Mouse (Mus musculus) hindbrain, embryonic 12.5 days (tissue): ENCODE results near the gene Draxin. TPM values are rescaled to one million over a fixed set of nuclear protein-coding genes. Genes with fewer than 3 reads are reported as not detected.
"Not testable (repeated sequence)": the region's sequence is repeated elsewhere in the genome, so short reads cannot be mapped to it uniquely, and the experiment has no call there.

ENCODE experiments used
- ATAC-seq: fragments of 200-750 bp; cut with Nextera tagmentation; 2 replicates; pipeline ENCODE4 v1.8.0; 2017; ENCODE audit warnings: moderate TSS enrichment; ENCODE audit not compliant: low FRiP score
- H3K27ac ChIP-seq: fragments of 300-500 bp; sonication (generic); 2 replicates; pipeline ENCODE4 v1.5.1; 2016; ENCODE audit warnings: mild to moderate bottlenecking
- H3K27me3 ChIP-seq: fragments of 300-500 bp; sonication (generic); 2 replicates; pipeline ENCODE4 v1.6.1; 2016; ENCODE audit warnings: mild to moderate bottlenecking
- H3K36me3 ChIP-seq: fragments of 300-500 bp; sonication (generic); 2 replicates; pipeline ENCODE4 v1.6.1; 2016; ENCODE audit warnings: mild to moderate bottlenecking
- H3K4me1 ChIP-seq: fragments of 300-500 bp; sonication (generic); 2 replicates; pipeline ENCODE4 v1.6.1; 2016
- H3K4me2 ChIP-seq: fragments of 300-500 bp; sonication (generic); replicated peaks from 2 replicates; pipeline ENCODE4 v1.6.1; 2016; ENCODE audit warnings: mild to moderate bottlenecking
- H3K4me3 ChIP-seq: fragments of 300-500 bp; sonication (generic); 2 replicates; pipeline ENCODE4 v1.5.1; 2016; ENCODE audit warnings: mild to moderate bottlenecking
- H3K9ac ChIP-seq: fragments of 300-500 bp; sonication (generic); 2 replicates; pipeline ENCODE4 v1.6.1; 2016; ENCODE audit warnings: mild to moderate bottlenecking, moderate library complexity
- H3K9me3 ChIP-seq: fragments of 300-500 bp; sonication (generic); replicated peaks from 2 replicates; pipeline ENCODE4 v1.6.1; 2016; ENCODE audit warnings: mild to moderate bottlenecking
- WGBS: fragments of 180-500 bp; shearing (Covaris S2); methylation state at CpG from one replicate; pipeline ENCODE4 v1.1.7; 2016; 5-methylcytosine and 5-hydroxymethylcytosine counted together
- polyA plus RNA-seq: library from polyadenylated mRNA; unstranded; fragments of >200 nt; fragmentation: Nextera tagmentation; extraction: Ambion mirVana; gene quantifications from 2 replicates; pipeline ENCODE4 v1.2.1, GENCODE M21; 2016

Draxin gene
- polyA plus RNA-seq = 11.6 and 12.8 TPM in 2 replicates

GRCm38 (mm10) chr4:148130561-148131413, at the start of gene Draxin:
Gene Draxin (minus strand): TSS chr4:148130698.
- peaks cover 16% of the 10 kb centered on the region for H3K27me3 ChIP-seq
- no peaks in the 10 kb centered on the region for H3K9me3 ChIP-seq
- H3K27ac ChIP-seq = peak within 1 kb of the TSS; percentile 99
- H3K36me3 ChIP-seq = no peaks in the 10 kb centered on the region
- peak within 1 kb of the TSS; percentile 98 for H3K9ac ChIP-seq
- peak within 1 kb of the TSS; percentile 80 for H3K4me2 ChIP-seq
- WGBS = under 1% methylated on average over 72 of the region's 87 CpGs
- peak within 1 kb of the TSS; percentile 81 for H3K4me3 ChIP-seq
- peaks cover 53% of the 10 kb centered on the region for H3K4me1 ChIP-seq
- ATAC-seq = peak; percentile 86

- Histone ChIP-seq H3K9me3 (no peaks in the 10 kb centered on the region), H3K4me1 (peaks cover 26% of the 10 kb centered on the region), H3K9ac (no peak overlapping the region), H3K27me3 (peaks cover 43% of the 10 kb centered on the region), H3K36me3 (no peaks in the 10 kb centered on the region), H3K4me3 (no peak overlapping the region), H3K27ac (no peak overlapping the region; the same call in 1 of the 2 replicates), H3K4me2 (no peak overlapping the region)
- no peak for ATAC-seq
These were observed 47.2 kb upstream of the Draxin start for GRCm38 (mm10) chr4:148177716-148178115.

GRCm38 (mm10) chr4:148176603-148177002, 46.1 kb upstream of the Draxin start:
- not testable (repeated sequence) for H3K4me2 ChIP-seq, H3K4me3 ChIP-seq
- peaks cover 50% of the 10 kb centered on the region for H3K27me3 ChIP-seq

DNA sequence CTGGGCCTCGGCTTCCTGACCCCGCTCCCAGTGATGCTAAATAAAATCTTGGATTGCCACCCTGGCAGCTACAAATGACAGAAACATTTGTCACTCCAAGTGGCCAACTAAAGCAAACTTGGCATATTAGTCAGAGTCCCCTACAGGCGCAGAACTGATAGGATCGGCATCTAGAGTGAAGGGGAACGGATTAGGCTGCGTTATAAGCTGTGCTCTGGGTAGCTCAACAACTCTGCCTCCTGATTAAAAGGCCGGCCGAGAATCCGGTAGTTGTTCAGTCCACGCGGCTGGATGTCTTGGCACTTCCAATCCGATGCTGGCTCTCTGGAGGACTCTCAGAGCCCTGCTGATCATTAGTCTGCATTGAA, 44.0 kb upstream of the Draxin start:
- Histone ChIP-seq H3K27ac (peak overlapping the region; percentile 79), H3K27me3 (peaks cover 65% of the 10 kb centered on the region), H3K9ac (no peak overlapping the region), H3K4me3 (no peak overlapping the region), H3K36me3 (no peaks in the 10 kb centered on the region), H3K4me2 (peak overlapping the region; percentile 44), H3K4me1 (peaks cover 22% of the 10 kb centered on the region), H3K9me3 (no peaks in the 10 kb centered on the region)
- 12% methylated on average over 12 of the region's 12 CpGs for WGBS
- no peak for ATAC-seq

More at GRCm38 (mm10) chr4:148176603-148177002, 46.1 kb upstream of the Draxin start:
- WGBS = 71% methylated on average over 5 of the region's 6 CpGs
- H3K4me1 ChIP-seq = peaks cover 22% of the 10 kb centered on the region
- not testable (repeated sequence) for H3K36me3 ChIP-seq, H3K9ac ChIP-seq, H3K27ac ChIP-seq, ATAC-seq, H3K9me3 ChIP-seq

DNA sequence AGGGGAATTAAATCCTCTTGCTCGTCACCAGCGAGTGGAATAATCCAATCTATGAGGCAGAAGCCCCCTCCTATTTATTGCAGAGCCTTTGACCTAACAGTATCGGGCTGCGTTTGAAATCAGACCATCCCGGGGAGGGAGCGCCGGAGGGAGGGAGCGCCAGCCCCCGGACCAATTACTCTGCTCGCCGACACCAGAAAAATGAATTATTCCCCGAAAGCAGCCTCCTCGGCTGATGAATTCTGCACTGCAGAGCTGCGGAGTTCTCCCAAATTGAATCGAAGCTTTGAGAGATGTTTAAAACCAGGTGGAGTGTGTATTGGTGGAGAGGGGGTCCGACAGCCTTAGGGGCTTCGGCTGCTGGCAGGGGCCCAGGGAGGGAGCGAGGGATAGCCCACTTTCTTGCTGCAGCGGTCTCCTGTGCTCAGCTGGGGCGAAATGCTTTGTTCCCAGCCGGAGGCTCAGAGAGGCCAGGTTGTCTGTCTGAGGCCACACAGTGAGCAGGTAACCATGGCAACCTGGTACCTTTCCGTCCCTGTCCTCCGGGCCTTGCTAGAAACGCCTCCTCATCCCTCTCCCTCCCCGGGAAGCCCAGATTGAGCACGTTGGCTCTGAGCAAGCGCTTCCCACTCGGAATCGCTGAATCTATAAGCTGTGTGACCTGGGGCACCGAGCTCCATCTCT, 43.5 kb upstream of the Draxin start:
- Histone ChIP-seq H3K4me3 (peak overlapping the region; percentile 5; the same call in 1 of the 2 replicates), H3K27me3 (peaks cover 68% of the 10 kb centered on the region), H3K4me1 (peaks cover 22% of the 10 kb centered on the region), H3K9me3 (no peaks in the 10 kb centered on the region), H3K36me3 (no peaks in the 10 kb centered on the region), H3K27ac (peak overlapping the region; percentile 79), H3K4me2 (peak overlapping the region; percentile 44), H3K9ac (no peak overlapping the region; the same call in 1 of the 2 replicates)
- ATAC-seq = peak; percentile 72
- under 1% methylated on average over 30 of the region's 30 CpGs for WGBS

DNA sequence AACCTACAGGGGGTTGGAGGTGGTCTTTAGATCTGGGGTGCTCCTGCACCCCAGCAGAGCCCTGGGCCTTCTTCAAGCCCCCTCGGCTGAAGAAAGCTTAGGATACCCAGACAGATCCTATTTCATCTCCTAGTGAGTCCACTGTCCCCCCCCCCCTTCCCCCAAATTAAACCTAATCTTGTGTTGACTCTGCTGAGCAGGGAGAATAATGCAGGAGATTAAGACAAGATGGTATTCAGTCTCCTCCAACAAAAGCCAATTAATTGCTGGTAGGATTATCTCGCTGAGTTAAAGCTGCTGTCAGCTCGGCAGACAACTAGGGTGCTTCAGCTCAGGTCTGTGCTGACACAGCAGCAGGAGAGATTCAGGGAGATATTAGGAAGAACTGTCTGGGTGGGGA, 40.8 kb upstream of the Draxin start:
- Histone ChIP-seq H3K4me1 (peaks cover 25% of the 10 kb centered on the region), H3K27ac (no peak overlapping the region), H3K9me3 (no peaks in the 10 kb centered on the region), H3K9ac (no peak overlapping the region), H3K4me2 (no peak overlapping the region), H3K4me3 (no peak overlapping the region), H3K27me3 (peaks cover 71% of the 10 kb centered on the region), H3K36me3 (no peaks in the 10 kb centered on the region)
- WGBS = 51% methylated on average over 3 of the region's 3 CpGs
- no peak for ATAC-seq

GRCm38 (mm10) chr4:148170842-148171241, 40.3 kb upstream of the Draxin start:
- Histone ChIP-seq H3K27ac (no peak overlapping the region), H3K4me1 (peaks cover 25% of the 10 kb centered on the region)

DNA sequence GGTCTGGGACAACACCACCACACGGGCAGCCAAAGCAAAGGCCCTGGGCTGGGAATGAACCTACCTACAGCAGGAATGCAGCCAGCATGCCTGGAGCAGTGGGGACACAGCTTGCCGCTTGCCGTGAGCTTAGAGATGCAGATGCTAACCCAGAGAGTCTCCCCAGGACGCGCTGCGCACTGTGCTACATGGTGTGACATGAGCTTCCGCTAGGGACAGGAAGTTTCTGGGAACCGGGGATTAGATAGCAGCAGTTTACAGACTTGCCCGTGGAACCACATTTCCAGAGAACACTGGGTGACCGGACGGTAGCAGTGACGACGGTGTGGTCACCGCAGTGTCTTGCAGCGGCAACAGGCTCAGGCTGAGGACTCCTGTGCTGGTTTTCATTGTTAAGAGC, 39.1 kb upstream of the Draxin start:
- no peaks in the 10 kb centered on the region for H3K9me3 ChIP-seq
- WGBS = 25% methylated on average over 15 of the region's 15 CpGs
- no peak overlapping the region for H3K27ac ChIP-seq
- no peak overlapping the region for H3K4me3 ChIP-seq
- peaks cover 29% of the 10 kb centered on the region for H3K4me1 ChIP-seq
- H3K4me2 ChIP-seq = no peak overlapping the region
- H3K27me3 ChIP-seq = peaks cover 71% of the 10 kb centered on the region
- no peak for ATAC-seq
- H3K36me3 ChIP-seq = no peaks in the 10 kb centered on the region
- 0 out of 2 replicates have a peak overlapping the region, but pooled peaks have one; percentile 13 for H3K9ac ChIP-seq

More at GRCm38 (mm10) chr4:148170842-148171241, 40.3 kb upstream of the Draxin start:
- Histone ChIP-seq H3K9ac (no peak overlapping the region), H3K27me3 (peaks cover 71% of the 10 kb centered on the region), H3K4me2 (no peak overlapping the region), H3K36me3 (no peaks in the 10 kb centered on the region), H3K4me3 (no peak overlapping the region), H3K9me3 (no peaks in the 10 kb centered on the region)
- WGBS = 3% methylated on average over 2 of the region's 2 CpGs
- ATAC-seq = no peak

DNA sequence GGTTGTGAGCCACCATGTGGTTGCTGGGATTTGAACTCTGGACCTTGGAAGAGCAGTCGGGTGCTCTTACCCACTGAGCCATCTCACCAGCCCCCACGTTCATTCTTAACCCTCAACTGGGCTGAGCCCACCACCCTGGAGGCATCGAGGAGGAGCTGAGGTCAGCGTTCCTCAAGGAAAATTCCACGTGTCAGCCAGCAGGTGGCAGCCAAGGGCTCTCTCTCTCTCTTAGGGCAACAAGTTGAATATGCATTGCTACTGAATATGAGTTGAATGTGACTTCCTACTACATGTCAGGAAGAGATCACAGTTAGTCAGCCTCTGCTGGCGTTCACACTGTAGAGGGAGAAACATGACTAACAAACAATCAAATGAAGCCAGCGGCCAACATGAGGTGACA, 37.8 kb upstream of the Draxin start:
- peaks cover 31% of the 10 kb centered on the region for H3K4me1 ChIP-seq
- H3K4me2 ChIP-seq = no peak overlapping the region
- H3K9ac ChIP-seq = no peak overlapping the region
- 29% methylated on average over 7 of the region's 7 CpGs for WGBS
- H3K27me3 ChIP-seq = peaks cover 76% of the 10 kb centered on the region
- H3K9me3 ChIP-seq = no peaks in the 10 kb centered on the region
- ATAC-seq = no peak
- H3K27ac ChIP-seq = no peak overlapping the region
- H3K36me3 ChIP-seq = no peaks in the 10 kb centered on the region
- no peak overlapping the region for H3K4me3 ChIP-seq

DNA sequence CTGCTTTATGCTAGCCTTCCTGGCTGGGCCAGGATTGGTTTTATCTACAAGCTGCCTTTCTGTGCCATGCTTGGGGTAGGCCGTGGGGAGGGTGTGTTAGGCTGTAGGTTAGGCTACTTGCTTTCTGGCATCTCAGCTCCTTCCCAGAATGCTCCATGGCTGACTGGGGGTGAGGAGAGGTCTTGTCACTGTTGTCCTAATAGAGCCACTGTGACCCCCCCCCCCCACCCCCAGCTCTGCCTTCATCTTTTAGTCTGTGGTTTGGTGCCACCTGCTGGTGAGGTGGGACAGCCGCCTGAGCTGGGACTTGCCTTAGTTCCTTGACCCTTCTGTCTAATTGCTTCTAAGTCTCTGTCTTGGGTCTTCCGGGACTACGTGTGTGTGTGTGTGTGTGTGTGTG, 36.5 kb upstream of the Draxin start:
- Histone ChIP-seq H3K4me2 (peak overlapping the region; percentile 29), H3K9ac (peak overlapping the region; percentile 38; the same call in 1 of the 2 replicates), H3K27ac (no peak overlapping the region), H3K4me1 (peaks cover 31% of the 10 kb centered on the region), H3K27me3 (peaks cover 77% of the 10 kb centered on the region), H3K4me3 (no peak overlapping the region), H3K9me3 (no peaks in the 10 kb centered on the region), H3K36me3 (no peaks in the 10 kb centered on the region)
- no peak for ATAC-seq
- WGBS = 18% methylated on average over 4 of the region's 4 CpGs

DNA sequence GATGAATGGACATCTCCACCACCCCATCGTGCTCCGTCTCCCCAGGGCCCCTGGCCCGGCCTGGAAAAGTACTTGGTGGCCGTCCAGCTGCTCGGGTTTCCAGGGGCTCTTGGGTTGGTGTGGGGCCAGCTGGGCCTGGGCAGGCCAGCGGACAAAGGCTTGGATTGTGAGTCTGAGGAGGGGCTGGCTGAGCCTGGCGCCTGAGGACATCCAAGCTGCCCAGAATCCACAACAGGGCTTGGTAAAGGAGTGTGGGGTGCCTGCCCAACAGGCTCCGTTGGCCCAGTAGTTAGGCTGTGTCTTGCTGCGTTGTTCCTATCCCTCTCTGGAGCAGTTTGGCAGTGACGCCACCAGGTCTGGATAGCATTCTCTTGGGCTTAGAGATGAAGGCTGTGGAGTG, 35.9 kb upstream of the Draxin start:
- H3K9me3 ChIP-seq = no peaks in the 10 kb centered on the region
- H3K4me1 ChIP-seq = peaks cover 32% of the 10 kb centered on the region
- H3K36me3 ChIP-seq = no peaks in the 10 kb centered on the region
- peak; percentile 32; the same call in 1 of the 2 replicates for ATAC-seq
- H3K9ac ChIP-seq = peak overlapping the region; percentile 38
- no peak overlapping the region for H3K4me3 ChIP-seq
- no peak overlapping the region for H3K27ac ChIP-seq
- WGBS = 2% methylated on average over 10 of the region's 10 CpGs
- peaks cover 78% of the 10 kb centered on the region for H3K27me3 ChIP-seq
- peak overlapping the region; percentile 29 for H3K4me2 ChIP-seq

- peaks cover 41% of the 10 kb centered on the region for H3K4me1 ChIP-seq
- H3K4me2 ChIP-seq = no peak overlapping the region
- no peaks in the 10 kb centered on the region for H3K36me3 ChIP-seq
- WGBS = 7% methylated on average over 17 of the region's 17 CpGs
- peaks cover 82% of the 10 kb centered on the region for H3K27me3 ChIP-seq
- no peak overlapping the region for H3K4me3 ChIP-seq
- ATAC-seq = no peak
- no peak overlapping the region for H3K9ac ChIP-seq
- H3K27ac ChIP-seq = no peak overlapping the region
- H3K9me3 ChIP-seq = no peaks in the 10 kb centered on the region
These were observed 35.1 kb upstream of the Draxin start for GRCm38 (mm10) chr4:148165551-148165950.
